Mouse (Mus musculus) urinary bladder, postnatal 14 days (tissue): ENCODE results near the gene Cypt1.

Source experiments
- DNase-seq: peaks from one replicate; pipeline ENCODE4 v3.0.0; 2021; ENCODE audit warnings: low spot score

Cypt1 gene

GRCm38 (mm10) chrX:16522569-16522968 lies at the start of gene Cypt1:
Cypt1 (plus strand) TSS chrX:16522869.
- no peak for DNase-seq

GRCm38 (mm10) chrX:16546806-16547205 lies 24.1 kb downstream of the Cypt1 start:
- no peak for DNase-seq

GRCm38 (mm10) chrX:16557061-16557460 lies 34.4 kb downstream of the Cypt1 start:
- no peak for DNase-seq

GRCm38 (mm10) chrX:16558501-16558900 lies 35.8 kb downstream of the Cypt1 start:
- no peak for DNase-seq
